Mouse (Mus musculus): Measurements from ENCODE around the gene Dnaja3. TPM values are rescaled to one million over a fixed set of nuclear protein-coding genes. Genes with fewer than 3 reads are reported as not detected.
"Not testable (repeated sequence)": the region's sequence is repeated elsewhere in the genome, so short reads cannot be mapped to it uniquely, and the experiment has no call there.

Dnaja3 gene
- polyA plus RNA-seq, 1 experiment from 2014 or later: 92.1 TPM

- H3K27me3 ChIP-seq (replicated peaks): no peaks in the 10 kb centered on the region
- WGBS: 38% methylated on average over 11 of the region's 11 CpGs
- H3K36me3 ChIP-seq: peaks cover 8% of the 10 kb centered on the region; the same call in 1 of the 2 replicates
- no peaks in the 10 kb centered on the region for H3K9me3 ChIP-seq
- ATAC-seq: peak; percentile 37; the same call in 1 of the 2 replicates
- no peak overlapping the region for H3K4me3 ChIP-seq (replicated peaks)
- no peak overlapping the region for H3K9ac ChIP-seq
- H3K4me2 ChIP-seq (replicated peaks): peak overlapping the region; percentile 22; the same call in 1 of the 2 replicates
- peaks cover 34% of the 10 kb centered on the region for H3K4me1 ChIP-seq (replicated peaks)
- H3K27ac ChIP-seq: peak overlapping the region; percentile 58; the same call in 1 of the 2 replicates
These were observed 19.0 kb downstream of the Dnaja3 start for GRCm38 (mm10) chr16:4658781-4659245.

GRCm38 (mm10) chr16:4659326-4659725, 19.5 kb downstream of the Dnaja3 start:
- WGBS: 36% methylated on average over 2 of the region's 2 CpGs
- no peak overlapping the region for H3K9ac ChIP-seq
- peaks cover 34% of the 10 kb centered on the region for H3K4me1 ChIP-seq (replicated peaks)
- 0 out of 2 replicates have a peak overlapping the region, but pooled peaks have one; percentile 22 for H3K4me2 ChIP-seq (replicated peaks)
- H3K27ac ChIP-seq: peak overlapping the region; percentile 36; the same call in 1 of the 2 replicates
- H3K36me3 ChIP-seq: peaks cover 4% of the 10 kb centered on the region; the same call in 1 of the 2 replicates
- H3K27me3 ChIP-seq (replicated peaks): no peaks in the 10 kb centered on the region
- H3K4me3 ChIP-seq (replicated peaks): no peak overlapping the region
- no peaks in the 10 kb centered on the region for H3K9me3 ChIP-seq
- ATAC-seq: no peak

GRCm38 (mm10) chr16:4661605-4662004, 21.8 kb downstream of the Dnaja3 start:
- ATAC-seq: no peak
- Histone ChIP-seq H3K9me3 (no peaks in the 10 kb centered on the region), H3K9ac (no peak overlapping the region), H3K36me3 (peaks cover 8% of the 10 kb centered on the region; the same call in 1 of the 2 replicates), H3K27ac (no peak overlapping the region), H3K4me3 (replicated peaks) (no peak overlapping the region), H3K27me3 (replicated peaks) (no peaks in the 10 kb centered on the region), H3K4me1 (replicated peaks) (peaks cover 15% of the 10 kb centered on the region), H3K4me2 (replicated peaks) (no peak overlapping the region)
- WGBS: 65% methylated on average over 2 of the region's 2 CpGs

- H3K27me3 ChIP-seq (replicated peaks): no peaks in the 10 kb centered on the region
- 92% methylated on average over 2 of the region's 2 CpGs for WGBS
- peaks cover 8% of the 10 kb centered on the region; the same call in 1 of the 2 replicates for H3K36me3 ChIP-seq
These were observed 24.0 kb downstream of the Dnaja3 start for GRCm38 (mm10) chr16:4663806-4664205.

GRCm38 (mm10) chr16:4665726-4666125, 25.9 kb downstream of the Dnaja3 start:
- WGBS: 92% methylated on average over 2 of the region's 2 CpGs
- H3K27me3 ChIP-seq (replicated peaks): no peaks in the 10 kb centered on the region
- no peak for ATAC-seq
- H3K9me3 ChIP-seq: no peaks in the 10 kb centered on the region
- no peak overlapping the region for H3K4me2 ChIP-seq (replicated peaks)
- H3K36me3 ChIP-seq: peaks cover 17% of the 10 kb centered on the region
- no peak overlapping the region for H3K9ac ChIP-seq
- H3K27ac ChIP-seq: no peak overlapping the region
- no peak overlapping the region for H3K4me3 ChIP-seq (replicated peaks)
- H3K4me1 ChIP-seq (replicated peaks): no peaks in the 10 kb centered on the region

More at GRCm38 (mm10) chr16:4663806-4664205, 24.0 kb downstream of the Dnaja3 start:
- Histone ChIP-seq H3K9me3 (no peaks in the 10 kb centered on the region), H3K4me3 (replicated peaks) (no peak overlapping the region), H3K9ac (no peak overlapping the region), H3K4me1 (replicated peaks) (peaks cover 6% of the 10 kb centered on the region), H3K4me2 (replicated peaks) (no peak overlapping the region), H3K27ac (no peak overlapping the region)
- no peak for ATAC-seq

GRCm38 (mm10) chr16:4667190-4667808, 27.5 kb downstream of the Dnaja3 start:
- Histone ChIP-seq H3K36me3 (peaks cover 13% of the 10 kb centered on the region), H3K4me3 (replicated peaks) (no peak overlapping the region), H3K4me1 (replicated peaks) (no peaks in the 10 kb centered on the region), H3K27me3 (replicated peaks) (no peaks in the 10 kb centered on the region), H3K4me2 (replicated peaks) (no peak overlapping the region), H3K9me3 (no peaks in the 10 kb centered on the region), H3K9ac (no peak overlapping the region), H3K27ac (no peak overlapping the region)
- WGBS: 31% methylated on average over 3 of the region's 3 CpGs
- peak; percentile 91 for ATAC-seq

GRCm38 (mm10) chr16:4670317-4670716, 30.5 kb downstream of the Dnaja3 start:
- peaks cover 14% of the 10 kb centered on the region for H3K36me3 ChIP-seq
- no peaks in the 10 kb centered on the region for H3K27me3 ChIP-seq (replicated peaks)
- 80% methylated on average over 5 of the region's 5 CpGs for WGBS

GRCm38 (mm10) chr16:4674091-4674490, 34.3 kb downstream of the Dnaja3 start:
- no peak overlapping the region for H3K4me2 ChIP-seq (replicated peaks)
- peaks cover 20% of the 10 kb centered on the region for H3K4me1 ChIP-seq (replicated peaks)
- no peak overlapping the region for H3K4me3 ChIP-seq (replicated peaks)
- H3K9ac ChIP-seq: no peak overlapping the region
- no peaks in the 10 kb centered on the region for H3K9me3 ChIP-seq
- WGBS: 77% methylated on average over 4 of the region's 4 CpGs
- H3K27ac ChIP-seq: no peak overlapping the region
- H3K36me3 ChIP-seq: peaks cover 13% of the 10 kb centered on the region
- H3K27me3 ChIP-seq (replicated peaks): no peaks in the 10 kb centered on the region
- no peak for ATAC-seq

More at GRCm38 (mm10) chr16:4670317-4670716, 30.5 kb downstream of the Dnaja3 start:
- no peaks in the 10 kb centered on the region for H3K9me3 ChIP-seq
- H3K27ac ChIP-seq: no peak overlapping the region
- ATAC-seq: no peak
- H3K4me1 ChIP-seq (replicated peaks): peaks cover 6% of the 10 kb centered on the region; the same call in 1 of the 2 replicates
- no peak overlapping the region for H3K4me3 ChIP-seq (replicated peaks)
- no peak overlapping the region for H3K4me2 ChIP-seq (replicated peaks)
- no peak overlapping the region for H3K9ac ChIP-seq

- Histone ChIP-seq H3K9ac (no peak overlapping the region), H3K4me2 (replicated peaks) (no peak overlapping the region), H3K27ac (no peak overlapping the region), H3K27me3 (replicated peaks) (no peaks in the 10 kb centered on the region), H3K9me3 (no peaks in the 10 kb centered on the region), H3K4me3 (replicated peaks) (no peak overlapping the region), H3K4me1 (replicated peaks) (peaks cover 20% of the 10 kb centered on the region), H3K36me3 (peaks cover 6% of the 10 kb centered on the region; the same call in 1 of the 2 replicates)
- 96% methylated on average over 5 of the region's 5 CpGs for WGBS
- no peak for ATAC-seq
These were observed 37.0 kb downstream of the Dnaja3 start for GRCm38 (mm10) chr16:4676836-4677235.

GRCm38 (mm10) chr16:4678080-4678479, 38.3 kb downstream of the Dnaja3 start:
- H3K36me3 ChIP-seq: peaks cover 6% of the 10 kb centered on the region; the same call in 1 of the 2 replicates
- no peak overlapping the region for H3K9ac ChIP-seq
- H3K9me3 ChIP-seq: no peaks in the 10 kb centered on the region
- H3K27ac ChIP-seq: no peak overlapping the region
- peak overlapping the region; percentile 91 for H3K4me2 ChIP-seq (replicated peaks)
- no peaks in the 10 kb centered on the region for H3K27me3 ChIP-seq (replicated peaks)
- ATAC-seq: no peak
- H3K4me1 ChIP-seq (replicated peaks): peaks cover 20% of the 10 kb centered on the region
- 82% methylated on average over 5 of the region's 5 CpGs for WGBS
- no peak overlapping the region for H3K4me3 ChIP-seq (replicated peaks)

- Histone ChIP-seq H3K4me3 (replicated peaks) (peak within 1 kb of the TSS; percentile 73), H3K4me2 (replicated peaks) (peak within 1 kb of the TSS; percentile 91), H3K4me1 (replicated peaks) (peaks cover 14% of the 10 kb centered on the region; the same call in 1 of the 2 replicates), H3K27me3 (replicated peaks) (no peaks in the 10 kb centered on the region), H3K9ac (peak within 1 kb of the TSS; percentile 68), H3K9me3 (no peaks in the 10 kb centered on the region), H3K27ac (peak within 1 kb of the TSS; percentile 82), H3K36me3 (peaks cover 5% of the 10 kb centered on the region; the same call in 1 of the 2 replicates)
- peak; percentile 91 for ATAC-seq
- under 1% methylated on average over 47 of the region's 47 CpGs for WGBS
These were observed 39.6 kb downstream of the Dnaja3 start, which contains the start of gene Coro7 for GRCm38 (mm10) chr16:4679121-4680018. Coro7 (minus strand) TSS chr16:4679777.

- not testable (repeated sequence) for H3K9me3 ChIP-seq; H3K27me3 ChIP-seq (replicated peaks); H3K4me2 ChIP-seq (replicated peaks); ATAC-seq; H3K27ac ChIP-seq; H3K9ac ChIP-seq; H3K4me3 ChIP-seq (replicated peaks); H3K36me3 ChIP-seq
- H3K4me1 ChIP-seq (replicated peaks): peaks cover 20% of the 10 kb centered on the region
- WGBS: 85% methylated on average over 3 of the region's 3 CpGs
These were observed 41.2 kb downstream of the Dnaja3 start for GRCm38 (mm10) chr16:4680922-4681455.
